Mouse (Mus musculus): ENCODE measurements at regions not wholly inside any gene's neighbourhood (a gene's known extent, or its start where the extent isn't known, plus 50 kb on each side); places are given as distances from the start of the nearest gene placed in this dataset.

- WGBS: 23% methylated on average over 10 of the region's 10 CpGs
- H3K36me3 ChIP-seq (ENCODE audit: control insufficient read depth, insufficient read depth, low read length): no peaks in the 10 kb centered on the region
- no peak overlapping the region for H3K4me2 ChIP-seq (replicated peaks; ENCODE audit: low read depth, low read length)
- no peak overlapping the region for H3K4me3 ChIP-seq (ENCODE audit: low read depth, low read length)
- peak overlapping the region; percentile 21; the same call in 1 of the 2 replicates for H3K27ac ChIP-seq (ENCODE audit: low read length)
- no peak overlapping the region for H3K9ac ChIP-seq (replicated peaks; ENCODE audit: low read depth, low read length)
- no peaks in the 10 kb centered on the region for H3K9me3 ChIP-seq (ENCODE audit: control insufficient read depth, low read depth, low read length)
- no peaks in the 10 kb centered on the region for H3K27me3 ChIP-seq (ENCODE audit: control insufficient read depth, insufficient read depth, low read length)
- no peak for ATAC-seq (ENCODE audit: insufficient number of reproducible peaks, insufficient read depth, low FRiP score, low read depth)
- H3K4me1 ChIP-seq (ENCODE audit: control insufficient read depth, insufficient read depth, low read length): no peaks in the 10 kb centered on the region
These were observed 429.6 kb upstream of the Nr2f1 start for GRCm38 (mm10) chr13:78629041-78629727.

DNA sequence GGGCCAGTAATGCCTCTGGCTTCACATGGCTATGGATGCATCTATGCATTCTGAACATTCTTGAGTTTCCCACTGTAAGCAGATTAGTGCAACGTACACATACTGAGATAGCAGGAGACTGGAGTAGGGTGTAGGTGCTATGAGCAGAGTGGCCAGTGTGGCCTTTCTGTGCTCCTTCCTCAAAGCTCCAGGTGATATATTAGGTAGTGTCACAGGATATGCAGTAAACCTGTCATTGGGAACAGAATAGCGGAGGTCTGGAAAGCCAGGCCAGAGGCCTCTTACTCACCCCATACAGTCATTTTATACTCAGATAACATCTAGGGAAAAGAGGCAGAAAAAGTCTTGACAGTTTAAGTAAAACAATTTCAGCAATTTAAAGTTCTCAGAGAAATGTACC, 424.1 kb upstream of the Nr2f1 start:
- Histone ChIP-seq H3K27ac (ENCODE audit: low read length) (no peak overlapping the region), H3K9ac (replicated peaks; ENCODE audit: low read depth, low read length) (no peak overlapping the region), H3K4me2 (replicated peaks; ENCODE audit: low read depth, low read length) (no peak overlapping the region), H3K9me3 (ENCODE audit: control insufficient read depth, low read depth, low read length) (no peaks in the 10 kb centered on the region), H3K4me1 (ENCODE audit: control insufficient read depth, insufficient read depth, low read length) (no peaks in the 10 kb centered on the region), H3K27me3 (ENCODE audit: control insufficient read depth, insufficient read depth, low read length) (no peaks in the 10 kb centered on the region), H3K4me3 (ENCODE audit: low read depth, low read length) (no peak overlapping the region), H3K36me3 (ENCODE audit: control insufficient read depth, insufficient read depth, low read length) (no peaks in the 10 kb centered on the region)
- ATAC-seq (ENCODE audit: insufficient number of reproducible peaks, insufficient read depth, low FRiP score, low read depth): no peak
- WGBS: 53% methylated on average over 2 of the region's 2 CpGs

DNA sequence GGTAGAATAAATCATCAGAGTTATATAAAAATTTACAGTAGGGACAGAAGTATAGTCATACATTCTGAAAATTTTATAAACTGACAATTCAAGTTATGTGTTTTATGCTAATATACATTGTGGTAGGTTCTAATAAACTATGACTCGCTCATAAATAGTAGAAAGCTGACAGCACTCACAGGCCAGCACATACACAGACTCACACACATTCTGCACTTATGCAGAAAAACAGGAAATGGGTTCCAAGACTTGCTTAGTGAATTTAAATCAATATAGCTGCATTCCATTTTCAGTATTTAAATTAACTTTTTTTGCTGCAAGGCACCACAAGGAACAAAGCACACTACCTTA, 403.3 kb upstream of the Nr2f1 start:
- Histone ChIP-seq H3K4me2 (replicated peaks; ENCODE audit: low read depth, low read length) (no peak overlapping the region), H3K27ac (ENCODE audit: low read length) (no peak overlapping the region), H3K4me1 (ENCODE audit: control insufficient read depth, insufficient read depth, low read length) (no peaks in the 10 kb centered on the region), H3K9me3 (ENCODE audit: control insufficient read depth, low read depth, low read length) (no peaks in the 10 kb centered on the region), H3K4me3 (ENCODE audit: low read depth, low read length) (no peak overlapping the region), H3K36me3 (ENCODE audit: control insufficient read depth, insufficient read depth, low read length) (no peaks in the 10 kb centered on the region), H3K9ac (replicated peaks; ENCODE audit: low read depth, low read length) (no peak overlapping the region), H3K27me3 (ENCODE audit: control insufficient read depth, insufficient read depth, low read length) (no peaks in the 10 kb centered on the region)
- ATAC-seq (ENCODE audit: insufficient number of reproducible peaks, insufficient read depth, low FRiP score, low read depth): no peak; the same call in 1 of the 2 replicates
- 51% methylated on average over 1 of the region's 1 CpGs for WGBS

DNA sequence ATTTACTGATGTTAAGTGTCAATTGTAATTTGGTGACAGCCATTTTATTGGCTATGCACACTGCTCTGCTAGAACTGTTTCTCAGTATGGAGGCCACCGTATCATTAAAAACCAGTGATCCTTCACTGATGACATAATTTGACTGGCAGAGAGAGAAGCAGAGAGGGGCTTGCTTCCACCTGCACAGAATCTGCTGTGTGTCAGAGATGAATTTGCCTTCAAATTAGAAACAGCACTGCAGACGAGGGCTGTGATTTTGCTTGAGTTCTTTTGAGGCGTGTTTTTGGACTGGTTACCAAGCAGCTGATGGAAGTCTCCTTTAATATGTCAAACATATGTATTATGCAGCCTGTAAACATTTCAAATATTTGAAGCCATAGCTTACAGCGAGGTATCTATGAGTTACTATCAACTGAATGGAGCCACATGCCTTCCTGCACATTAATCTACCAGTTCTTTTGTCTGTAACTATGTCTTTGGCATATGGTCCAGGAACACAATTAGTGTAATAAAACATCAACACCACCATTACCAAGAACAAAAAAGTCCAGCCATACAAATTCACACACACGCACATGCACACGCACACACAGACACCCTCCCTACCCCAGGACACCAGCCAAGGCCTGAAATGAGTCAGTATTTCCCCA, 402.8 kb upstream of the Nr2f1 start:
- H3K9me3 ChIP-seq (ENCODE audit: control insufficient read depth, low read depth, low read length): no peaks in the 10 kb centered on the region
- H3K4me2 ChIP-seq (replicated peaks; ENCODE audit: low read depth, low read length): no peak overlapping the region
- ATAC-seq (ENCODE audit: insufficient number of reproducible peaks, insufficient read depth, low FRiP score, low read depth): peak; percentile 53; the same call in 1 of the 2 replicates
- no peak overlapping the region for H3K27ac ChIP-seq (ENCODE audit: low read length)
- 45% methylated on average over 6 of the region's 6 CpGs for WGBS
- no peak overlapping the region for H3K4me3 ChIP-seq (ENCODE audit: low read depth, low read length)
- H3K4me1 ChIP-seq (ENCODE audit: control insufficient read depth, insufficient read depth, low read length): no peaks in the 10 kb centered on the region
- H3K36me3 ChIP-seq (ENCODE audit: control insufficient read depth, insufficient read depth, low read length): no peaks in the 10 kb centered on the region
- no peaks in the 10 kb centered on the region for H3K27me3 ChIP-seq (ENCODE audit: control insufficient read depth, insufficient read depth, low read length)
- no peak overlapping the region for H3K9ac ChIP-seq (replicated peaks; ENCODE audit: low read depth, low read length)

DNA sequence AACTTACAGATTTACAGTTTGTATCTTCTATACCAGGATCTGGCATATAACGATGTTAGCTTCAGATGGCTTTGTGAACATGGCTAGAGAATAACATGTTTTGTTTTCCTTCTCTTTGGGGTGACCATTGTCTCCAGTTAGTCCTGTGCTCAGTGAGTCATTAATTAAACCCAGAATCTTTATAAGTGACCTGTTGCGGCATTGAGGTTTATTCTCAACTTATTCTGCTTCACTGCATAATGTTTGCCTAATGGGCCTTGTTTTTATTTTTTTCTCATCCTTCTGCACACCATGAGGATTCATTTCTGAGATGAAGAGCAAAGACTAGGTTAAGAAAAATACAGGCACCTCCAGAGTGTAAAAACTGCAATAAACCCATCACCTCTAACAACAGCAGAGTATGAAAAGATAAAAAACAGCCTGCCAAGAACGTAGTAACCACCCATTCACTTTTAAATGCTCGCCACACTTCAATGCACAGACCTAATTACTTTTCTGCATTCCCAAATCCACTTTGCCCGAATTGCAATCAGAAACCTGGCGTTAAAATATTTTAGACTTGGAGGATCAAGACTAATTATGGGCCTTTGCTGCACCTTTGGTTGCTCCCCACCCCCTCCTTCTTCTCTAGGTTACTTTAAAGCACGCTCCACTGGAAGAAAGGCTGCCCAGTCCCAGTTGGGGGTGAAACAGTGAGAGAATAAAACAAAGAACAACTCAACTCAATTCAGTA, 381.5 kb upstream of the Nr2f1 start:
- H3K9ac ChIP-seq (replicated peaks; ENCODE audit: low read depth, low read length): no peak overlapping the region
- 58% methylated on average over 7 of the region's 7 CpGs for WGBS
- no peak overlapping the region for H3K27ac ChIP-seq (ENCODE audit: low read length)
- no peak overlapping the region for H3K4me2 ChIP-seq (replicated peaks; ENCODE audit: low read depth, low read length)
- ATAC-seq (ENCODE audit: insufficient number of reproducible peaks, insufficient read depth, low FRiP score, low read depth): no peak
- no peaks in the 10 kb centered on the region for H3K9me3 ChIP-seq (ENCODE audit: control insufficient read depth, low read depth, low read length)
- H3K27me3 ChIP-seq (ENCODE audit: control insufficient read depth, insufficient read depth, low read length): no peaks in the 10 kb centered on the region
- no peaks in the 10 kb centered on the region for H3K36me3 ChIP-seq (ENCODE audit: control insufficient read depth, insufficient read depth, low read length)
- H3K4me1 ChIP-seq (ENCODE audit: control insufficient read depth, insufficient read depth, low read length): no peaks in the 10 kb centered on the region
- no peak overlapping the region for H3K4me3 ChIP-seq (ENCODE audit: low read depth, low read length)

DNA sequence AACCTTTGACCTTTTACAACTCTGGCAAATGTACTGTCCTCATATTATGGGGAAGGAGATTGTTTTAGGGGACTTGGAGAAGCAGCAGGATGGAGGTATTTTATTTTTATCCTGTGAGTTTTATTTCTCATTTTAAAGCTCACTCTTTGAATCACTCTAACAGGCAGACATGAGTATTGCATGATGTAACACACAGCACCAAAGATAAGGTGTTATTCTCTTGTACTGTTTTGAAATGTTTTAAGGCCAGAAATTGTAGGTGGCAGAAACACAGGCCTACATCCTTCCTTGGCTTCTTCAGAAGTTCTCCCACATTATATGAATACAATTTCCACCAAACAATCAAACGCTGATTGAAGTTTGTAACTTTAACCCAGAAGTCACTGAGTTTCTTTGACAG, 377.9 kb upstream of the Nr2f1 start:
- no peak for ATAC-seq (ENCODE audit: insufficient number of reproducible peaks, insufficient read depth, low FRiP score, low read depth)
- no peaks in the 10 kb centered on the region for H3K4me1 ChIP-seq (ENCODE audit: control insufficient read depth, insufficient read depth, low read length)
- H3K36me3 ChIP-seq (ENCODE audit: control insufficient read depth, insufficient read depth, low read length): no peaks in the 10 kb centered on the region
- no peak overlapping the region for H3K4me3 ChIP-seq (ENCODE audit: low read depth, low read length)
- H3K9ac ChIP-seq (replicated peaks; ENCODE audit: low read depth, low read length): no peak overlapping the region
- no peak overlapping the region for H3K4me2 ChIP-seq (replicated peaks; ENCODE audit: low read depth, low read length)
- H3K9me3 ChIP-seq (ENCODE audit: control insufficient read depth, low read depth, low read length): no peaks in the 10 kb centered on the region
- no peaks in the 10 kb centered on the region for H3K27me3 ChIP-seq (ENCODE audit: control insufficient read depth, insufficient read depth, low read length)
- 88% methylated on average over 1 of the region's 1 CpGs for WGBS
- H3K27ac ChIP-seq (ENCODE audit: low read length): no peak overlapping the region

GRCm38 (mm10) chr13:78576300-78577296, 377.0 kb upstream of the Nr2f1 start:
- H3K4me1 ChIP-seq (ENCODE audit: control insufficient read depth, insufficient read depth, low read length): no peaks in the 10 kb centered on the region
- no peaks in the 10 kb centered on the region for H3K9me3 ChIP-seq (ENCODE audit: control insufficient read depth, low read depth, low read length)
- no peak overlapping the region for H3K9ac ChIP-seq (replicated peaks; ENCODE audit: low read depth, low read length)
- H3K27me3 ChIP-seq (ENCODE audit: control insufficient read depth, insufficient read depth, low read length): no peaks in the 10 kb centered on the region
- no peak overlapping the region for H3K4me3 ChIP-seq (ENCODE audit: low read depth, low read length)
- no peak overlapping the region for H3K27ac ChIP-seq (ENCODE audit: low read length)
- H3K36me3 ChIP-seq (ENCODE audit: control insufficient read depth, insufficient read depth, low read length): no peaks in the 10 kb centered on the region
- ATAC-seq (ENCODE audit: insufficient number of reproducible peaks, insufficient read depth, low FRiP score, low read depth): no peak
- H3K4me2 ChIP-seq (replicated peaks; ENCODE audit: low read depth, low read length): no peak overlapping the region
- 55% methylated on average over 9 of the region's 9 CpGs for WGBS

- Histone ChIP-seq H3K4me2 (replicated peaks; ENCODE audit: low read depth, low read length) (no peak overlapping the region), H3K9ac (replicated peaks; ENCODE audit: low read depth, low read length) (no peak overlapping the region), H3K4me3 (ENCODE audit: low read depth, low read length) (no peak overlapping the region), H3K4me1 (ENCODE audit: control insufficient read depth, insufficient read depth, low read length) (no peaks in the 10 kb centered on the region), H3K27ac (ENCODE audit: low read length) (no peak overlapping the region), H3K36me3 (ENCODE audit: control insufficient read depth, insufficient read depth, low read length) (no peaks in the 10 kb centered on the region), H3K9me3 (ENCODE audit: control insufficient read depth, low read depth, low read length) (no peaks in the 10 kb centered on the region), H3K27me3 (ENCODE audit: control insufficient read depth, insufficient read depth, low read length) (no peaks in the 10 kb centered on the region)
- 75% methylated on average over 2 of the region's 2 CpGs for WGBS
- no peak for ATAC-seq (ENCODE audit: insufficient number of reproducible peaks, insufficient read depth, low FRiP score, low read depth)
These were observed 371.5 kb upstream of the Nr2f1 start for GRCm38 (mm10) chr13:78571093-78571492.

Measured in stomach, embryonic 14.5 days (tissue).